Mouse (Mus musculus): ENCODE results near the gene Omp.
"Not testable (repeated sequence)": the region's sequence is repeated elsewhere in the genome, so short reads cannot be mapped to it uniquely, and the experiment has no call there.

Omp gene

DNA sequence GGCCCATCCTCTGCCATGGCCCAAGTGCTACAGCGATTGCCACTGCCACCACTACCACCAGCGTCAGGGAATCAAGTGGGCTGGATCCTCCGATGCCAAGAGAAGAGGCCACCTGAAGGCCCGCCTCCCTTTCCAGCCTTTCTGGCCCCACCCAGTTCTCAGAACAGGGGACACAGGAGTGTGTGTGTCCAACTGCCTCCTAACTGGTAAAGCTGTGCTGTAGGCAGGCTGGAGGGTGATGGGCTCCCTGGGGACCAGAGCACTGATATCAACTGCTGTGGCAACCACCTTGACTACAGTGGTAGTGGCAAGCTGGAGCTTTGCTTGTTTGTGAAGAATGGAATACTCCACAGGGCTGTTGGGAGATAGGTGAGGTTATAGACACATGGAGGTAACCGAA is at the start of gene Omp:
Gene Omp, minus strand, starts transcription at position 101 of the 400 bp plus-strand sequence.
- DNase-seq: no peak

GRCm38 (mm10) chr7:98194026-98194792 is 48.9 kb upstream of the Omp start:
- DNase-seq: peak; percentile 19

GRCm38 (mm10) chr7:98193515-98194025 is 48.3 kb upstream of the Omp start:
- peak; percentile 19 for DNase-seq

GRCm38 (mm10) chr7:98191571-98192250 is 46.4 kb upstream of the Omp start:
- DNase-seq: peak; percentile 65

GRCm38 (mm10) chr7:98190578-98190977 is 45.3 kb upstream of the Omp start:
- no peak for DNase-seq

DNA sequence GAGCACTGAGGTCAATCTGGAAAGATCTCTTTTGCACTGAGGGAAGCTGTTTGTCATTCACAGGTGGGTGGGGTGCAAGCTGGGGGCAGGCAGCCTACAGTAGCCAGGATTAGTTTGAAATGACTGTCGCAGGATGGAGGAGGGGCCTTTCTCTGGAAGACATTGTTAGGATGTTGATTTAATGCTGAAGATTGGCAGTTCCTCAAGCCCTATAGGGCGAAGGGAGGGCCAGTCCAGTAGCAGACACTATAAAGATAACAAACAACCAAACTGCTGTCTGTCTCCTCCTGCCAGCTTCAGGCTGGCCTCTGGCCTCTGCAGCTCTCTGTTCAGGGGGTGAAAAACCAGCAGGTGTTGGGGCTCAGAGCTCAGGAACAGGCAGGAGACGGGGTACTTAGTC is 44.4 kb upstream of the Omp start:
- no peak for DNase-seq

DNA sequence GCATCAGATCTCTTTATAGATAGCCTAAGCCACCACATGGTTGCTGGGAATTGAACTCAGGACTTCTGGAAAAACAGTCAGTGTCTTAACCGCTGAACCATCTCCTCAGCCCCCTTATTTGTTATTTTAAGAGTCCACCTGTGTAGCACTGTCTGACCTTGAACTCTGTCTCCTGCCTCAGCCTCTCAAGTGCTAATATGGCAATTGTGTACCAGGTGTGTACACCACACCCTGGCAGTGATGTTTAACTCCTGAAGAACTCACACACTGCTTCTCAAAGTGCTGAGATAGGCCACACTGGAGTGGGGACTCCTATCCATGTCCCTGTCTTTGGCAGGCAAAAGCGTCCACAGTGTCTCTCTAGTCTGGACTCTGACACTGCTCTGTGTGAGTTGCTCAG is 43.4 kb upstream of the Omp start:
- no peak for DNase-seq

DNA sequence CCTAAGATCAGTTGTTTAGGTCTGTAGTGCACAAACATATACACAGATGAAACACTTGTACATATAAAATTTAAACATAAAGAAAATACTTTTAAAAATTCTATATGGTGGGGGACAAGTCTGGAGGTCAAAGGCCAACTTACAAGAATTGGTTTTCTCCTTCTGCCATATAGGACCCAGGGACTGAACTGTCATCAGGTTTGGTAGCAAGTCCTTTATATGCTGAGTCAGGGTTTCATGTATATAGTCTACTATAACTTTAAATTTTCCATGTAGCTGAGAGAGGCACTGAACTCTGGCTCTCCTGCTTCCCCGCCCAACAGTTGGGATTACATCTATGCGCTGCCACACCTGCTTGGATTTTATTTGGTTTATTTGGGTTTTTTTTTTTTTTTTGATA is 42.9 kb upstream of the Omp start:
- DNase-seq: no peak

DNA sequence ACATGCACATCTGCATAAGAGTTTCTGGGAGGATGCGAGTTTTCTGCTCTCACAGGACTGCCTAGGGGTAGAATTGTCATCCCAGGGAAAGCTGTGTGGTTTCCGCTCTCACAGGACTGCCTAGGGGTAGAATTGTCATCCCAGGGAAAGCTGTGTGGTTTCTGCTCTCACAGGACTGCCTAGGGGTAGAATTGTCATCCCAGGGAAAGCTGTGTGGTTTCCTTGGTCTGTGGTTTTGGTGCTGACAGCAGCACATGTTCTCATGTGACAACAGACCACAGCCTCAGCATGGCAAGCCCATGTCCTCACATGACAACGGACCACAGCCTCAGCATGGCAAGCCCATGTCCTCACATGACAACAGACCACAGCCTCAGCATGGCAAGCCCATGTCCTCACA is 42.0 kb upstream of the Omp start:
- DNase-seq: not testable (repeated sequence)

- no peak for DNase-seq
Measured at GRCm38 (mm10) chr7:98186637-98187036, 41.3 kb upstream of the Omp start.

- DNase-seq: peak; percentile 56
Measured at GRCm38 (mm10) chr7:98185326-98185725, 40.0 kb upstream of the Omp start.

DNA sequence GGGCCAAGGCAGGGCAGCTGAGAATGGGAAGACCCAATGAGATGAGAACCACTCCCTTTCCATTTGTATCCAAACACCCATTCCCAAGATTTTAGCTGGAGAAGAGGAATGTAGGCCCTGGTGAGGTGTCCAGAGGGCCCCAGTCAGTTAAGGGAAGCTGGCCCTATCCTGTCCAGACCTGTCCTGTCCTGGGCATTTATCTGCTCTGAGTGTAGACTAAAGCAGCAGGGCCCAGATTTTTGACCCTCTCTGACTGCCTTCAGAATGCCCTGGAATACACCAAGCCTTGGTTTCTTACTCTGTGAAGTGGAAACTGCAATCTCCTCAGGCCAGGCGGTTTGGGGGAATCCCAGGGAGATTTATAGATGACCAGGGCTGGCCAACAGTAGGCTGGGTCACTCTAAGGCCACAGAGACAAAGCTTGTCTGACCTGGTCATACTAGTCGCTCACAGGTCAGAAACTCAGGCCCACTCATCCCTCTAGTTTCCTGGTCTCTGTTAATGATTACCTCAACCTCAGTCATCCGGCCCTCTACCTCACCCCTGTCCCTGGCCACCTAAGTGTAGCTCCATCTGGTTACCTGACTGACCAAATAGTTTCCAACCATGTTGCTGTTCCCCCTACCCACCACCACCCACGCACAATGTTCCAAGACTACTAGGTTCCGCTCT is 33.4 kb upstream of the Omp start:
- DNase-seq: peak; percentile 59

- DNase-seq: peak; percentile 80
Measured at GRCm38 (mm10) chr7:98177929-98178559, 32.7 kb upstream of the Omp start, which contains the start of gene Capn5. Capn5 (minus strand) TSS chr7:98178274.

- no peak for DNase-seq
Measured at GRCm38 (mm10) chr7:98177566-98177928, 32.2 kb upstream of the Omp start.

GRCm38 (mm10) chr7:98177071-98177485 is 31.8 kb upstream of the Omp start:
- no peak for DNase-seq

- no peak for DNase-seq
Measured at GRCm38 (mm10) chr7:98176322-98177070, 31.2 kb upstream of the Omp start.

DNA sequence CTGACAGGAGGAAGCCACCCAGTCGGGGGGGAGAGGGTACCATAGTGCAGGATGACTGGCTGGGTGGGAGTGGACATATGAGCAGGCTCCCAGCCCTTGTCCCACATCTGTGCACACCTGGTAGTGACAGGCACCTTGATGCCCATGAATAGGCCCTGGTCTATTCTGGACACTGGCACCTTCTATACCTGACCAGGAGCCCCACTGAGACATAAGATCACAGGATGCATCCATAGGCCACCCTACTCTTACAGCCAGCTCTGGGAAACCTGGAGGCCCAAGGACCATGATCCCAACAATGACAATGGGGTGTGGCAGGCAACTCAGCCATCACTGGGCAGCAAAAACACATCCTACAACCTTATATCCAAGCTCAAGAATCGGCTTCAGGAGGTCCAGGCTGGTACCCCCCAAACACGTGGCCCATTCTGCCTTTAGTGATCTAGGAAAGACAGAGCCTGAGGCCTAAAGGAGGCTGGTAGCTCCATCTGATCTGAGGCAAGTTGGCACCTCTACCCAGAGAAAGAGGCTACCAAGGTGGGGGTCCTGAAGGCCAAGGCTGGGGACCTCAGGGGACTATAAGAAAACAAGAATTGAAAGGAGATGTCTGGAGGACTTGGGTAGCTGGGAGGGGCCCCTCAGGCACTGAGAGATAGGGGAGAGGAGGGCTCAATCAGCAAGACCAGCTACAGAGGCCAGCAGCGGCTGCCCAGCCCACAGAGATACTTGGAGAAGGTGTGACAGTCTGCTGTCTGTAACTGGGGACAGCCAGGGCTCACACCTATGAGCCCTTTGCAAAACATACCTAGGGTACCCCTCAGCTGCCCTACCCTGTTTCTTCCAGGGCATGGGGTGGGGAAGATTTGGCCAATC is 29.8 kb upstream of the Omp start:
- no peak for DNase-seq

DNA sequence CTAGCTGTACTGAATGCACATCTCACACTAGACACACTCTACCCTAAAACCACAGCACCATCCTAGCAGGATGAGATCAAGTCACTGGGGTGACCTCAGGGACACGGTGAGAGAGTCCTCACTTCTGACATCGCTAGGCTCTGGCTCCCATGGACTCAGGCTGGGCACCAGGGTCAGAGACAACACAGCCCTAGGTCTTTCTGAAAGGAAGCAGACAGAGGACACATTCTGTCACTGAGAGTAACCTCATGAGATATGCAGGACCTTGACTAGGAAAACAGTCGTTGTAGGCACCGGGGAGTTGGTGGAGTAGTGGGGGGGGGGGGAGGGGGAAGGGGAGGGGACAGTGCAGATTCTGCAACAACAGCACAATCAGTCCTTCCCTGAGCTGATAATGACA is 28.1 kb upstream of the Omp start:
- no peak for DNase-seq

DNA sequence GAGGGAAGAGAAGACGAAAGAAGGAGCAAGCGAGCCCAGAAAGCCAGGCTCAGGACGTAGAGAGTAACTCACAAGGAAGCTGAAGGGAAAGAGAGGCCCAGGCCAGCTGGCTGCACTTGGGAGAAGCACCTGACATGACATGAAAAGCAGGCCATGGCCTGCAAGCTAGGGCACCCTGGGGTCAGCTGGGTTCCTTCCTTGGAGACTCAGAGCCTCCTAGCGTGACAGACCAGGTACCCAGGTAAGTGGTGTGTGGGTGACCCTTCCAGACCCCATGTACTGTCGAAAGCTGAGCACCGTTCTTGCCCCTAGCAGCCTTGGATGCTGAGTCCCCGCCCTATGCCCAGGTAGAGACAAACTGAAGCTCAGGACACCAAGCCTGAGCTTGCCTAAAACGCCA is 27.4 kb upstream of the Omp start:
- no peak for DNase-seq

- no peak for DNase-seq
Measured at GRCm38 (mm10) chr7:98171141-98172073, 26.1 kb upstream of the Omp start.

Data from kidney, postnatal 14 days (tissue).